Mouse (Mus musculus) MEL (cell line): Measurements from ENCODE around the gene Hdac4. TPM values are rescaled to one million over a fixed set of nuclear protein-coding genes. Genes with fewer than 3 reads are reported as not detected.

Experiments used
- DNase-seq: peaks from one replicate; pipeline ENCODE4 v3.0.0; 2011; ENCODE audit warnings: low read depth, low spot score
- H3K27ac ChIP-seq: 2 replicates; pipeline ENCODE4 v1.5.1; 2012; ENCODE audit warnings: low read depth, mild to moderate bottlenecking, control low read depth, low read length, moderate library complexity; ENCODE audit not compliant: control insufficient read depth
- H3K27me3 ChIP-seq, 2 experiments: fragments of 150-350 bp in 1 of 2; sonication (generic) in 1 of 2; 2 replicates each; pipeline ENCODE4 v1.6.1; 2012; ENCODE audit warnings: low read length in 2 of 2, mild to moderate bottlenecking in 2 of 2, improper control_type of control experiment in 1 of 2, moderate library complexity in 1 of 2; ENCODE audit not compliant: insufficient read depth in 2 of 2, control insufficient read depth in 1 of 2
- H3K36me3 ChIP-seq, 2 experiments: 2 replicates each; pipeline ENCODE4 v1.6.1; 2012 to 2014; ENCODE audit warnings: low read length in 2 of 2, improper control_type of control experiment in 1 of 2, inconsistent platforms in 1 of 2, mild to moderate bottlenecking in 1 of 2; ENCODE audit not compliant: insufficient read depth in 2 of 2, control insufficient read depth in 1 of 2
- H3K4me1 ChIP-seq, 2 experiments: fragments of 150-350 bp in 1 of 2; sonication (generic) in 1 of 2; 2 replicates each; pipeline ENCODE4 v1.6.1; 2012; ENCODE audit warnings: low read length in 2 of 2, improper control_type of control experiment in 1 of 2, mild to moderate bottlenecking in 1 of 2; ENCODE audit not compliant: insufficient read depth in 2 of 2, control insufficient read depth in 1 of 2
- H3K4me3 ChIP-seq, 2 experiments: fragments of 150-350 bp in 1 of 2; sonication (generic) in 1 of 2; 2 replicates each; pipeline ENCODE4 v1.5.1; 2012; ENCODE audit warnings: low read depth in 2 of 2, low read length in 2 of 2, mild to moderate bottlenecking in 2 of 2, moderate library complexity in 2 of 2, control low read depth in 1 of 2, improper control_type of control experiment in 1 of 2; ENCODE audit not compliant: control insufficient read depth in 1 of 2, insufficient read depth in 1 of 2
- H3K79me2 ChIP-seq: 2 replicates; pipeline ENCODE4 v1.6.1; 2012; ENCODE audit warnings: mild to moderate bottlenecking, low read length, moderate library complexity; ENCODE audit not compliant: control insufficient read depth, poor library complexity, insufficient read depth
- H3K9ac ChIP-seq: 2 replicates; pipeline ENCODE4 v1.6.1; 2012; ENCODE audit warnings: low read depth, mild to moderate bottlenecking, control low read depth, low read length, moderate library complexity; ENCODE audit not compliant: control insufficient read depth, poor library complexity, severe bottlenecking
- H3K9me3 ChIP-seq: fragments of 150-350 bp; sonication (generic); replicated peaks from 2 replicates; pipeline ENCODE4 v1.6.1; 2012; ENCODE audit warnings: mild to moderate bottlenecking, low read length, improper control_type of control experiment, moderate library complexity; ENCODE audit not compliant: insufficient read depth
- BHLHE40 ChIP-seq: IDR thresholded peaks from 2 replicates; pipeline ENCODE4 v1.6.1; 2012; ENCODE audit warnings: low read depth, mild to moderate bottlenecking, inconsistent platforms, low read length, improper control_type of control experiment, borderline replicate concordance
- CHD1 ChIP-seq: IDR thresholded peaks from 2 replicates; pipeline ENCODE4 v1.6.1; 2012; ENCODE audit warnings: low read depth, mild to moderate bottlenecking, inconsistent platforms, low read length, improper control_type of control experiment
- CHD2 ChIP-seq: IDR thresholded peaks from 2 replicates; pipeline ENCODE4 v1.6.1; 2011; ENCODE audit warnings: low read length, improper control_type of control experiment
- CTCF ChIP-seq, 3 experiments: IDR thresholded peaks in 2 of 3; conservative IDR thresholded peaks in 1 of 3; 2 replicates each; pipeline ENCODE4 v1.5.1; 2011 to 2012; ENCODE audit warnings: low read length in 3 of 3, low read depth in 2 of 3, mild to moderate bottlenecking in 2 of 3, improper control_type of control experiment in 1 of 3, inconsistent platforms in 1 of 3, mixed read lengths in 1 of 3, moderate library complexity in 1 of 3; ENCODE audit not compliant: control insufficient read depth in 1 of 3, insufficient read depth in 1 of 3, poor library complexity in 1 of 3, severe bottlenecking in 1 of 3
- E2F4 ChIP-seq: IDR thresholded peaks from 2 replicates; pipeline ENCODE4 v1.6.1; 2011; ENCODE audit warnings: low read depth, low read length, improper control_type of control experiment, borderline replicate concordance
- EP300 ChIP-seq, 2 experiments: IDR thresholded peaks; 2 replicates each; pipeline ENCODE4 v1.6.1; 2011; ENCODE audit warnings: improper control_type of control experiment in 2 of 2, low read length in 2 of 2, low read depth in 1 of 2, mild to moderate bottlenecking in 1 of 2
- ETS1 ChIP-seq: IDR thresholded peaks from 2 replicates; pipeline ENCODE4 v1.6.1; 2012; ENCODE audit warnings: low read depth, mild to moderate bottlenecking, inconsistent platforms, low read length, improper control_type of control experiment, moderate library complexity
- GATA1 ChIP-seq: IDR thresholded peaks from 2 replicates; pipeline ENCODE4 v1.6.1; 2011; ENCODE audit warnings: low read depth, low read length, improper control_type of control experiment
- HCFC1 ChIP-seq: IDR thresholded peaks from 2 replicates; pipeline ENCODE4 v1.6.1; 2012; ENCODE audit warnings: low read depth, mild to moderate bottlenecking, inconsistent platforms, low read length, improper control_type of control experiment, moderate library complexity
- JUND ChIP-seq: IDR thresholded peaks from 2 replicates; pipeline ENCODE4 v1.6.1; 2011; ENCODE audit warnings: low read depth, mild to moderate bottlenecking, improper control_type of control experiment, low read length
- MAFK ChIP-seq: IDR thresholded peaks from 2 replicates; pipeline ENCODE4 v1.6.1; 2011; ENCODE audit warnings: low read depth, mild to moderate bottlenecking, low read length, improper control_type of control experiment, borderline replicate concordance
- MAX ChIP-seq: IDR thresholded peaks from 2 replicates; pipeline ENCODE4 v1.6.1; 2011; ENCODE audit warnings: low read length, improper control_type of control experiment
- MAZ ChIP-seq: IDR thresholded peaks from 2 replicates; pipeline ENCODE4 v1.6.1; 2012; ENCODE audit warnings: low read depth, mild to moderate bottlenecking, inconsistent platforms, low read length, improper control_type of control experiment
- MEF2A ChIP-seq: IDR thresholded peaks from 2 replicates; pipeline ENCODE4 v1.6.1; 2014; ENCODE audit warnings: low read depth, mild to moderate bottlenecking, inconsistent platforms, low read length, improper control_type of control experiment; ENCODE audit not compliant: poor library complexity, insufficient replicate concordance, severe bottlenecking; ENCODE audit errors: extremely low read depth
- MXI1 ChIP-seq: IDR thresholded peaks from 2 replicates; pipeline ENCODE4 v1.6.1; 2011; ENCODE audit warnings: mild to moderate bottlenecking, low read depth, low read length, improper control_type of control experiment
- MYC ChIP-seq: IDR thresholded peaks from 2 replicates; pipeline ENCODE4 v1.6.1; 2011; ENCODE audit warnings: low read depth, mild to moderate bottlenecking, low read length, improper control_type of control experiment, moderate library complexity
- NELFE ChIP-seq: IDR thresholded peaks from 2 replicates; pipeline ENCODE4 v1.6.1; 2011; ENCODE audit warnings: low read depth, low read length, improper control_type of control experiment
- NRF1 ChIP-seq: IDR thresholded peaks from 2 replicates; pipeline ENCODE4 v1.6.1; 2014; ENCODE audit warnings: low read depth, mild to moderate bottlenecking, inconsistent platforms, low read length, improper control_type of control experiment, moderate library complexity; ENCODE audit not compliant: poor library complexity, insufficient read depth, severe bottlenecking
- POLR2A ChIP-seq, 2 experiments: IDR thresholded peaks; 2 replicates each; pipeline ENCODE4 v1.6.1; 2011 to 2012; ENCODE audit warnings: low read length in 2 of 2, mild to moderate bottlenecking in 2 of 2, control low read depth in 1 of 2, improper control_type of control experiment in 1 of 2, low read depth in 1 of 2, moderate library complexity in 1 of 2; ENCODE audit not compliant: control insufficient read depth in 1 of 2, insufficient read depth in 1 of 2, poor library complexity in 1 of 2
- POLR2AphosphoS2 ChIP-seq: IDR thresholded peaks from 2 replicates; pipeline ENCODE4 v1.6.1; 2011; ENCODE audit warnings: low read length, improper control_type of control experiment
- POLR2AphosphoS5 ChIP-seq: IDR thresholded peaks from 2 replicates; pipeline ENCODE4 v1.6.1; 2012; ENCODE audit warnings: low read depth, borderline replicate concordance, mild to moderate bottlenecking, inconsistent platforms, low read length, moderate library complexity, mixed read lengths
- RAD21 ChIP-seq: IDR thresholded peaks from 2 replicates; pipeline ENCODE4 v1.6.1; 2011; ENCODE audit warnings: mild to moderate bottlenecking, low read depth, low read length, improper control_type of control experiment
- SIN3A ChIP-seq: IDR thresholded peaks from 2 replicates; pipeline ENCODE4 v1.6.1; 2012; ENCODE audit warnings: low read length, improper control_type of control experiment, inconsistent platforms
- SMC3 ChIP-seq: IDR thresholded peaks from 2 replicates; pipeline ENCODE4 v1.6.1; 2011; ENCODE audit warnings: low read depth, low read length, improper control_type of control experiment
- TAL1 ChIP-seq: IDR thresholded peaks from 2 replicates; pipeline ENCODE4 v1.6.1; 2012; ENCODE audit warnings: mild to moderate bottlenecking, inconsistent platforms, low read length, moderate library complexity, mixed read lengths
- TCF12 ChIP-seq: IDR thresholded peaks from 2 replicates; pipeline ENCODE4 v1.6.1; 2014; ENCODE audit warnings: low read depth, mild to moderate bottlenecking, inconsistent platforms, low read length, improper control_type of control experiment, moderate library complexity
- USF1 ChIP-seq: IDR thresholded peaks from 2 replicates; pipeline ENCODE4 v1.6.1; 2014; ENCODE audit warnings: low read depth, mild to moderate bottlenecking, inconsistent platforms, low read length, improper control_type of control experiment, moderate library complexity
- USF2 ChIP-seq, 2 experiments: IDR thresholded peaks; 2 replicates each; pipeline ENCODE4 v1.6.1; 2011 to 2012; ENCODE audit warnings: improper control_type of control experiment in 2 of 2, low read length in 2 of 2, borderline replicate concordance in 1 of 2, inconsistent platforms in 1 of 2, low read depth in 1 of 2, mild to moderate bottlenecking in 1 of 2; ENCODE audit not compliant: insufficient read depth in 1 of 2
- ZC3H11A ChIP-seq: IDR thresholded peaks from 2 replicates; pipeline ENCODE4 v1.6.1; 2012; ENCODE audit warnings: low read depth, mild to moderate bottlenecking, inconsistent platforms, low read length, improper control_type of control experiment
- ZMIZ1 ChIP-seq: IDR thresholded peaks from 2 replicates; pipeline ENCODE4 v1.6.1; 2012; ENCODE audit warnings: low read depth, mild to moderate bottlenecking, inconsistent platforms, low read length, improper control_type of control experiment, moderate library complexity
- ZNF384 ChIP-seq: IDR thresholded peaks from 2 replicates; pipeline ENCODE4 v1.6.1; 2012; ENCODE audit warnings: low read depth, mild to moderate bottlenecking, inconsistent platforms, low read length, improper control_type of control experiment
- polyA plus RNA-seq, 2 experiments: library from polyadenylated mRNA; stranded (reverse) in 1 of 2; unstranded in 1 of 2; fragments of >175 nt in 1 of 2; fragments of >200 nt in 1 of 2; gene quantifications; 2 replicates each; pipeline versions ENCODE4 v1.2.1 to v1.2.4; 2012; ENCODE audit warnings: low replicate concordance in 2 of 2, low read depth in 1 of 2; ENCODE audit not compliant: insufficient read length in 2 of 2, insufficient read depth in 1 of 2, missing spikeins in 1 of 2
- total RNA-seq: library from RNA; depleted of rRNA; stranded (reverse); fragments of 300-350 nt; gene quantifications from 2 replicates; pipeline ENCODE4 v1.2.3, GENCODE M21; 2012

Gene Hdac4
- total and polyA plus RNA-seq, 3 experiments: 11.0 to 19.5 (median 12.3) TPM

- 0 out of 4 replicates have a peak, but pooled peaks of 1 of the 2 experiments have one; percentile 22 for TF ChIP-seq EP300 (IDR thresholded peaks at IDR 0.05; ENCODE audit: low read depth in 1 of 2, low read length in 2 of 2)
- no peak for TF ChIP-seq MYC
- TF ChIP-seq GATA1: peak; percentile 20; the same call in 1 of the 2 replicates
- Histone ChIP-seq H3K4me1 (peaks cover 12 to 13% of the 10 kb centered on the region in 2 experiments), H3K27me3 (no peaks in the 10 kb centered on the region), H3K79me2 (peaks cover 7% of the 10 kb centered on the region; the same call in 1 of the 2 replicates), H3K9me3 (no peaks in the 10 kb centered on the region), H3K27ac (no peak overlapping the region), H3K36me3 (peaks cover 0 to 17% of the 10 kb centered on the region in 2 experiments; a peak in 3 of 4 replicates), H3K9ac (no peak overlapping the region), H3K4me3 (no peak overlapping the region)
- no peak for DNase-seq
These were observed 65.7 kb downstream of the Hdac4 start for GRCm38 (mm10) chr1:92129751-92130150.

GRCm38 (mm10) chr1:92127785-92128184, 67.7 kb downstream of the Hdac4 start:
- peak overlapping the region; percentile 26 for H3K27ac ChIP-seq
- TF ChIP-seq TCF12 (no peak), CHD1 (no peak), GATA1 (no peak), USF1 (no peak), ZMIZ1 (no peak), MYC (peak; percentile 75), POLR2AphosphoS5 (no peak), RAD21 (no peak), POLR2A (IDR thresholded peaks at IDR 0.05; ENCODE audit: control insufficient read depth in 1 of 2, insufficient read depth in 1 of 2, low read depth in 1 of 2, low read length in 2 of 2, poor library complexity in 1 of 2) (no peak), CHD2 (no peak), HCFC1 (no peak), BHLHE40 (no peak), CTCF (IDR thresholded peaks at IDR 0.05 in 2 of 3, conservative IDR thresholded peaks at IDR 0.05 in 1 of 3; ENCODE audit: control insufficient read depth in 1 of 3, insufficient read depth in 1 of 3, low read depth in 2 of 3, low read length in 3 of 3, poor library complexity in 1 of 3, severe bottlenecking in 1 of 3) (no peak), MAZ (no peak), MEF2A (no peak), MAFK (no peak), NRF1 (no peak), MXI1 (peak; percentile 52; the same call in 1 of the 2 replicates), TAL1 (no peak), MAX (no peak), SIN3A (0 out of 2 replicates have a peak, but pooled peaks have one; percentile 23), POLR2AphosphoS2 (no peak), ZC3H11A (no peak), SMC3 (no peak), ZNF384 (peak; percentile 89), ETS1 (no peak), JUND (no peak), NELFE (no peak), E2F4 (no peak), USF2 (IDR thresholded peaks at IDR 0.05; ENCODE audit: borderline replicate concordance in 1 of 2, insufficient read depth in 1 of 2, low read depth in 1 of 2, low read length in 2 of 2) (no peak)

More at GRCm38 (mm10) chr1:92127785-92128184, 67.7 kb downstream of the Hdac4 start:
- Histone ChIP-seq H3K9ac (peak overlapping the region; percentile 20; the same call in 1 of the 2 replicates), H3K4me3 (peak overlapping the region in 1 of 2 experiments; percentile 42; a peak in 2 of 4 replicates), H3K79me2 (peaks cover 7% of the 10 kb centered on the region; the same call in 1 of the 2 replicates), H3K9me3 (no peaks in the 10 kb centered on the region), H3K4me1 (peaks cover 12 to 13% of the 10 kb centered on the region in 2 experiments), H3K36me3 (peaks cover 0 to 17% of the 10 kb centered on the region in 2 experiments; a peak in 2 of 4 replicates), H3K27me3 (no peaks in the 10 kb centered on the region)
- DNase-seq: peak; percentile 74
